In genomic region chr11:91576856-91577255, GRCm38 (mm10) we compare ENCODE assay signal across 34 mouse cellular contexts. TPM values are rescaled to one million over a fixed set of nuclear protein-coding genes. Genes with fewer than 3 reads are reported as not detected.
A peak's percentile ranks its signal among the peaks of the same experiment; 100 is the strongest.
DNase-seq lines count a peak whose midpoint lies in the region; ATAC-seq lines count a peak whose summit lies in the region.
"Had no signal": no experiment of that assay in that cellular context is flagged by ENCODE, and none has a peak within 500 bp of the region (broad histone marks: within the 10 kb centered on the region; RNA-seq: fewer than 3 reads in every experiment).

No protein-coding gene starts in this region.

- no peaks in the 10 kb centered on the region for H3K36me3 ChIP-seq in hindbrain, embryonic 11.5 days (ENCODE audit: control insufficient read depth, insufficient read depth, low read length)
- H3K36me3 ChIP-seq in hindbrain, embryonic 14.5 days (replicated peaks; ENCODE audit: control insufficient read depth, insufficient read depth): no peaks in the 10 kb centered on the region
- no peaks in the 10 kb centered on the region for H3K36me3 ChIP-seq in embryonic facial prominence, embryonic 11.5 days (replicated peaks; ENCODE audit: control insufficient read depth, insufficient read depth, low read depth, low read length)
- H3K36me3 ChIP-seq: embryonic facial prominence, embryonic 13.5 days; forebrain, embryonic 12.5 days; forebrain, embryonic 15.5 days; heart, embryonic 10.5 days; heart, embryonic 13.5 days; hindbrain, embryonic 13.5 days had no signal

- no peak for ATAC-seq in hindbrain, embryonic 11.5 days (ENCODE audit: low FRiP score)
- no peak for ATAC-seq in hindbrain, embryonic 14.5 days (ENCODE audit: low FRiP score)
- no peak for ATAC-seq in embryonic facial prominence, embryonic 11.5 days (replicated peaks; ENCODE audit: insufficient number of reproducible peaks, low FRiP score, low TSS enrichment, low read depth)
- ATAC-seq: forebrain, embryonic 15.5 days; hindbrain, postnatal 0 days; inflammation-experienced regulatory T-cells, adult 6 months; intestine, embryonic 16.5 days had no signal

- peak; percentile 5 for DNase-seq in hindbrain, embryonic 11.5 days (ENCODE audit: low spot score)
- no peak for DNase-seq in hindbrain, embryonic 14.5 days (ENCODE audit: low spot score)
- DNase-seq in ES-CJ7 (ENCODE audit: low read depth, low spot score): peak; percentile 12
- peak; percentile 5 for DNase-seq in WW6 (ENCODE audit: low read depth, low spot score)
- peak; percentile 5 for DNase-seq in embryonic facial prominence, embryonic 11.5 days (ENCODE audit: low spot score)
- no peak for DNase-seq in gastrocnemius, postnatal 36 days
- no peak for DNase-seq in spleen, adult 18-20 months
- DNase-seq in kidney, postnatal 14 days: no peak
- DNase-seq: adrenal gland, adult 2 months; adrenal gland, postnatal 14 days; B cell, adult 2 months; cerebellum, adult 11 months; cerebellum, adult 8-10 months; cerebellum, postnatal 14 days; gastrocnemius, postnatal 25 days; heart, adult 2 months; heart, postnatal 14 days had no signal

- no peaks in the 10 kb centered on the region for H3K9me3 ChIP-seq in hindbrain, embryonic 11.5 days (ENCODE audit: control insufficient read depth, low read length)
- H3K9me3 ChIP-seq in hindbrain, embryonic 14.5 days (ENCODE audit: control insufficient read depth, low read length): no peaks in the 10 kb centered on the region
- no peaks in the 10 kb centered on the region for H3K9me3 ChIP-seq in embryonic facial prominence, embryonic 11.5 days (replicated peaks; ENCODE audit: control insufficient read depth, low read length)
- H3K9me3 ChIP-seq: embryonic facial prominence, embryonic 13.5 days; forebrain, embryonic 12.5 days; forebrain, embryonic 15.5 days; heart, embryonic 10.5 days; hindbrain, embryonic 13.5 days had no signal

- no peak overlapping the region for H3K9ac ChIP-seq in hindbrain, embryonic 11.5 days (ENCODE audit: low read depth, low read length)
- no peak overlapping the region for H3K9ac ChIP-seq in hindbrain, embryonic 14.5 days
- no peak overlapping the region for H3K9ac ChIP-seq in embryonic facial prominence, embryonic 11.5 days (replicated peaks; ENCODE audit: low read length)
- H3K9ac ChIP-seq: embryonic facial prominence, embryonic 13.5 days; forebrain, embryonic 12.5 days; forebrain, embryonic 15.5 days; heart, embryonic 13.5 days; hindbrain, embryonic 13.5 days had no signal

- H3K4me2 ChIP-seq in hindbrain, embryonic 11.5 days (replicated peaks; ENCODE audit: low read depth, low read length): no peak overlapping the region
- no peak overlapping the region for H3K4me2 ChIP-seq in hindbrain, embryonic 14.5 days (replicated peaks)
- no peak overlapping the region for H3K4me2 ChIP-seq in embryonic facial prominence, embryonic 11.5 days (ENCODE audit: low read depth, low read length)
- H3K4me2 ChIP-seq: embryonic facial prominence, embryonic 13.5 days; forebrain, embryonic 12.5 days; forebrain, embryonic 15.5 days; heart, embryonic 13.5 days; hindbrain, embryonic 13.5 days had no signal

- no peak overlapping the region for H3K4me3 ChIP-seq in hindbrain, embryonic 11.5 days (ENCODE audit: low read depth, low read length)
- H3K4me3 ChIP-seq in hindbrain, embryonic 14.5 days (replicated peaks; ENCODE audit: low read length): no peak overlapping the region
- H3K4me3 ChIP-seq in embryonic facial prominence, embryonic 11.5 days (ENCODE audit: low read depth, low read length): no peak overlapping the region
- H3K4me3 ChIP-seq: embryonic facial prominence, embryonic 13.5 days; erythroblast, embryonic 14.5 days; forebrain, embryonic 12.5 days; forebrain, embryonic 15.5 days; heart, adult 2 months; heart, embryonic 10.5 days; heart, embryonic 13.5 days; hindbrain, embryonic 13.5 days had no signal

- H3K4me1 ChIP-seq in hindbrain, embryonic 11.5 days (replicated peaks; ENCODE audit: control insufficient read depth, insufficient read depth, low read length): no peaks in the 10 kb centered on the region
- no peaks in the 10 kb centered on the region for H3K4me1 ChIP-seq in hindbrain, embryonic 14.5 days (replicated peaks; ENCODE audit: control insufficient read depth, insufficient read depth, low read length)
- H3K4me1 ChIP-seq in embryonic facial prominence, embryonic 11.5 days (ENCODE audit: control insufficient read depth, insufficient read depth, low read length): no peaks in the 10 kb centered on the region
- H3K4me1 ChIP-seq: embryonic facial prominence, embryonic 13.5 days; forebrain, embryonic 12.5 days; forebrain, embryonic 15.5 days; heart, embryonic 10.5 days; heart, embryonic 13.5 days; hindbrain, embryonic 13.5 days had no signal

- no peaks in the 10 kb centered on the region for H3K27me3 ChIP-seq in hindbrain, embryonic 11.5 days (ENCODE audit: control insufficient read depth, insufficient read depth, low read length)
- no peaks in the 10 kb centered on the region for H3K27me3 ChIP-seq in hindbrain, embryonic 14.5 days (ENCODE audit: control insufficient read depth, insufficient read depth, low read length)
- no peaks in the 10 kb centered on the region for H3K27me3 ChIP-seq in embryonic facial prominence, embryonic 11.5 days (ENCODE audit: control insufficient read depth, insufficient read depth, low read length)
- H3K27me3 ChIP-seq: CH12.LX; embryonic facial prominence, embryonic 13.5 days; forebrain, embryonic 12.5 days; forebrain, embryonic 15.5 days; heart, embryonic 13.5 days; hindbrain, embryonic 13.5 days had no signal

- no peak overlapping the region for H3K27ac ChIP-seq in hindbrain, embryonic 11.5 days (ENCODE audit: low read depth, low read length)
- H3K27ac ChIP-seq in hindbrain, embryonic 14.5 days: no peak overlapping the region
- H3K27ac ChIP-seq in embryonic facial prominence, embryonic 11.5 days (replicated peaks; ENCODE audit: low read depth, low read length): no peak overlapping the region
- H3K27ac ChIP-seq: embryonic facial prominence, embryonic 13.5 days; forebrain, embryonic 12.5 days; forebrain, embryonic 15.5 days; heart, adult 2 months; heart, embryonic 10.5 days; heart, embryonic 13.5 days; hindbrain, embryonic 13.5 days; hindbrain, postnatal 0 days had no signal

- intact Hi-C loops in gastrocnemius, postnatal 36 days (cut with DNase I): no loop called here

- 94% methylated on average over 19 of the region's 19 CpGs for whole genome bisulfite sequencing in hindbrain, embryonic 11.5 days
- 89% methylated on average over 19 of the region's 19 CpGs for WGBS in hindbrain, embryonic 14.5 days
- WGBS in embryonic facial prominence, embryonic 11.5 days: 89% methylated on average over 19 of the region's 19 CpGs

RNA-seq across cellular contexts. Expression of gene Kif2b, which starts 0.5 kb away (rescaled TPM):
- not detected in 2 replicates for polyA plus RNA-seq in hindbrain, embryonic 11.5 days (2014; fragmentation: Nextera tagmentation; extraction: Ambion mirVana)
- not detected in 2 replicates for polyA plus RNA-seq in hindbrain, embryonic 14.5 days (2014; fragmentation: Nextera tagmentation; extraction: Ambion mirVana)
- not detected in 2 replicates for polyA plus RNA-seq in embryonic facial prominence, embryonic 11.5 days (2014; fragmentation: Nextera tagmentation; extraction: Ambion mirVana)
- not detected for total RNA-seq in gastrocnemius, postnatal 36 days (2021)
- total RNA-seq: adrenal gland, adult 2 months; adrenal gland, postnatal 14 days; adrenal gland, postnatal 4 days; CH12.LX; gastrocnemius, adult 8-10 months; gastrocnemius, postnatal 25 days; granulocyte monocyte progenitor cell, adult 5-6 weeks; heart, adult 2 months; heart, postnatal 14 days; hematopoietic stem cell, adult 5-6 weeks; hindbrain, postnatal 0 days; MEL had no signal
- polyA plus RNA-seq: adrenal gland, adult 2 months; embryonic facial prominence, embryonic 13.5 days; erythroblast, embryonic 14.5 days; forebrain, embryonic 12.5 days; forebrain, embryonic 15.5 days; heart, embryonic 10.5 days; heart, embryonic 13.5 days; heart, embryonic 16.5 days; hindbrain, embryonic 13.5 days; hindbrain, postnatal 0 days; inflammation-experienced regulatory T-cells, adult 6 months; intestine, embryonic 16.5 days had no signal

Comparison
In these comparisons a context has a peak if more than half of its experiments do, and no peak if none do; other contexts are left out.
1. DNase-seq: peak in hindbrain, embryonic 11.5 days (single experiment), ES-CJ7 (single experiment), WW6 (single experiment) and embryonic facial prominence, embryonic 11.5 days (single experiment); none in hindbrain, embryonic 14.5 days (single experiment), gastrocnemius, postnatal 36 days (0 of 2), spleen, adult 18-20 months (0 of 2) and kidney, postnatal 14 days (single experiment).